Mouse (Mus musculus): ENCODE measurements around the gene Ceacam13. TPM values are rescaled to one million over a fixed set of nuclear protein-coding genes. Genes with fewer than 3 reads are reported as not detected.

Gene Ceacam13
- total RNA-seq (2023): not detected

DNA sequence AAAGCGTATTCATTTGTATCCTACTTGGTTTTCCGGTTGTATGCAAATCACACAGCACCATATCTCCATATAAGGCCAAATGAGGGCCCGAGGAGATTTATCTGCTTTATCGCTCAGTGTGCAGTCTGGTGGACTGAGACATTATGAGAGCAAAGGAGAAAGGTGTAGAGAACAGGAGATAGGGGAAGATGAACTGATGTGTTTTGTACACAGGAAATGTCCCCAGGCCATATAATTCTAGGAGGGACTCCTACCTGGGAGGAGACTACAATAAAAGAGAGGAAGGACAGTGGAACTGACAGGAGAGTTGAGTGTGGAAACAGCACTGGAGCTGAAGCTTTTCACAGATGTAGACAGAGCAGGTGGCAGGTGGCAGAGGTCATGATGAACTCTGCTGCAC is at the start of gene Ceacam13:
Ceacam13 (plus strand) TSS at position 301 of the 400 bp plus-strand sequence.

DNA sequence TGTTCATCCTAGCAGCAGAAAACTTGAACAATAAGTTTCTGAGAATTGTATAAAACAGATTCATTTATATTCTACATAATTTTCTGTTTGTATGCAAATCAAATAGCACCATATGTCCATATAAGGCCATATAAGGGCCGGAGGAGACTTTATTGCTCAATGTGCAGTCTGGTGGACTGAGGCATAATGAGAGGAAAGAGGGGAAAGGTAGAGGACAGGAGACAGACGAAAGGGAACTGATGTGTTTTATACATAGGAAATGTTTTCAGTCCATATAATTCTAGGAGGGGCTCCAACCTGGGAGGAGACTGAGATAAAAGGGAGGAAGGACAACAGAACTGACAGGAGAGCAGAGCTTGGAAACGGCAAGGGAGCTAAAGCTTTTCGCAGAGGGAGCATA is 37.9 kb upstream of the Ceacam13 start, which contains the start of gene Ceacam11:
Ceacam11 (plus strand) TSS at position 301 of the 400 bp plus-strand sequence.

DNA sequence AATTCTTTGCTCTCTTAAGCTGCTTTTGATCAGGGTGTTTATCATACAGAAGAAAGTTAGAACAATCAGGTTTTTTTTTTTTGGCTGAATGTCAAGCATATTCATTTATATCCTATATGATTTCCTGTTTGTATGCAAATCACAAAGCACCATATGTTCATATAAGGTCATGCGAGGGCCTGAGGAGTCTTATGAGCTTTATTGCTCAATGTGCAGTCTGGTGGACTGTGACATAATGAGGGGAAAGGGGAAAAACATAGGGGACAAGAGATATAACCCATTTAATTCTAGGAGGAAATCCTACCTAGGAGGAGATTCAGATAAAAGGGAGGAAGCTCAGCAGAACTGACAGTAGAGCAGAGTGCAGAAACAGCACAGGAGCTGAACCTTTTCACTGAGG is 55.9 kb downstream of the Ceacam13 start, which contains the start of gene Ceacam12:
Ceacam12 (plus strand) TSS at position 301 of the 400 bp plus-strand sequence.

Other genes starting within 250 kb of the Ceacam13 start
- gene Ceacam14, start 197.3 kb upstream of the Ceacam13 start, total RNA-seq (2023): not detected
- gene Gm5155, start 138.1 kb upstream of the Ceacam13 start, total RNA-seq (2023): not detected
- gene Ceacam11, start 37.8 kb upstream of the Ceacam13 start, total RNA-seq (2023): not detected
- not detected for gene Ceacam12, start 56.0 kb downstream of the Ceacam13 start, total RNA-seq (2023)
- gene Igfl3, start 166.6 kb downstream of the Ceacam13 start, total RNA-seq (2023): not detected
- gene Mill1, start 235.5 kb downstream of the Ceacam13 start, total RNA-seq (2023): not detected

Data from B cell, adult 67 days (primary cell).